Mouse (Mus musculus) testis, adult 2 months (tissue): ENCODE measurements around the gene Il1rap.

Experiments
- CTCF ChIP-seq: fragments of 200-500 bp; IDR thresholded peaks from 2 replicates; pipeline ENCODE4 v1.5.1; 2012; ENCODE audit warnings: low read depth, mild to moderate bottlenecking, inconsistent platforms, low read length, moderate library complexity; ENCODE audit not compliant: control insufficient read depth, insufficient read depth, insufficient replicate concordance
- POLR2A ChIP-seq: fragments of 200-500 bp; IDR thresholded peaks from 2 replicates; pipeline ENCODE4 v1.6.1; 2012; ENCODE audit warnings: low read depth, mild to moderate bottlenecking, inconsistent platforms, low read length, moderate library complexity; ENCODE audit not compliant: control insufficient read depth

- TF ChIP-seq CTCF (no peak), POLR2A (no peak)
Measured at GRCm38 (mm10) chr16:26710922-26711321, 129.4 kb downstream of the Il1rap start.
